Mouse (Mus musculus) intestine, embryonic 15.5 days (tissue): ENCODE data around the gene Slco1a4. TPM values are rescaled to one million over a fixed set of nuclear protein-coding genes. Genes with fewer than 3 reads are reported as not detected.

Source experiments
- ATAC-seq: fragments of 200-750 bp; cut with Nextera tagmentation; 2 replicates; pipeline ENCODE4 v1.8.0; 2017; ENCODE audit warnings: moderate TSS enrichment, moderate library complexity
- H3K27ac ChIP-seq: fragments of 300-500 bp; sonication (generic); 2 replicates; pipeline ENCODE4 v1.5.1; 2015; ENCODE audit warnings: mild to moderate bottlenecking, inconsistent platforms
- H3K27me3 ChIP-seq: fragments of 300-500 bp; sonication (generic); replicated peaks from 2 replicates; pipeline ENCODE4 v1.6.1; 2015; ENCODE audit warnings: inconsistent platforms
- H3K36me3 ChIP-seq: fragments of 300-500 bp; sonication (generic); 2 replicates; pipeline ENCODE4 v1.6.1; 2015; ENCODE audit warnings: inconsistent platforms
- H3K4me1 ChIP-seq: fragments of 300-500 bp; sonication (generic); replicated peaks from 2 replicates; pipeline ENCODE4 v1.6.1; 2015; ENCODE audit warnings: inconsistent platforms
- H3K4me2 ChIP-seq: fragments of 300-500 bp; sonication (generic); replicated peaks from 2 replicates; pipeline ENCODE4 v1.6.1; 2015; ENCODE audit warnings: mild to moderate bottlenecking, inconsistent platforms
- H3K4me3 ChIP-seq: fragments of 300-500 bp; sonication (generic); replicated peaks from 2 replicates; pipeline ENCODE4 v1.5.1; 2015; ENCODE audit warnings: inconsistent platforms
- H3K9ac ChIP-seq: fragments of 300-500 bp; sonication (generic); 2 replicates; pipeline ENCODE4 v1.6.1; 2015; ENCODE audit warnings: inconsistent platforms
- H3K9me3 ChIP-seq: fragments of 300-500 bp; sonication (generic); 2 replicates; pipeline ENCODE4 v1.6.1; 2016; ENCODE audit warnings: inconsistent platforms
- WGBS: fragments of 180-500 bp; shearing (Covaris S2); methylation state at CpG from one replicate; pipeline ENCODE4 v1.1.7; 2015; 5-methylcytosine and 5-hydroxymethylcytosine counted together
- polyA plus RNA-seq: library from polyadenylated mRNA; unstranded; fragments of >200 nt; fragmentation: Nextera tagmentation; extraction: Ambion mirVana; gene quantifications from 2 replicates; pipeline ENCODE4 v1.2.1, GENCODE M21; 2015

Gene Slco1a4
- polyA plus RNA-seq, 1 experiment from 2014 or later, result not detected

- Histone ChIP-seq H3K4me1 (no peaks in the 10 kb centered on the region), H3K4me2 (no peak overlapping the region), H3K36me3 (no peaks in the 10 kb centered on the region), H3K27ac (no peak overlapping the region), H3K27me3 (no peaks in the 10 kb centered on the region), H3K9me3 (no peaks in the 10 kb centered on the region), H3K4me3 (no peak overlapping the region), H3K9ac (no peak overlapping the region)
- no peak for ATAC-seq
- WGBS, result 85% methylated on average over 2 of the region's 2 CpGs
Measured at GRCm38 (mm10) chr6:141774476-141774875, 81.5 kb downstream of the Slco1a4 start.

- Histone ChIP-seq H3K9ac (no peak within 1 kb of the TSS), H3K4me3 (no peak within 1 kb of the TSS), H3K27ac (no peak within 1 kb of the TSS), H3K36me3 (no peaks in the 10 kb centered on the region), H3K4me1 (no peaks in the 10 kb centered on the region), H3K4me2 (no peak within 1 kb of the TSS), H3K9me3 (no peaks in the 10 kb centered on the region), H3K27me3 (no peaks in the 10 kb centered on the region)
- ATAC-seq, result no peak
- WGBS, result 78% methylated on average over 3 of the region's 3 CpGs
Measured at GRCm38 (mm10) chr6:141773710-141774109, 82.3 kb downstream of the Slco1a4 start, which contains the start of gene Gm5724. Gene Gm5724, minus strand, starts transcription at chr6:141773810.

Other genes with a start within 250 kb of the Slco1a4 start
- 0.05 TPM in 1 of 2 replicates, not detected in the other for gene Slco1b2, start 226.7 kb downstream of the Slco1a4 start, polyA plus RNA-seq
- gene Gm5724, start 82.4 kb downstream of the Slco1a4 start, polyA plus RNA-seq, result not detected in 2 replicates
- gene Slco1a1, start 90.8 kb upstream of the Slco1a4 start, polyA plus RNA-seq, result not detected in 2 replicates
- not detected in 2 replicates for gene Gm6614, start 155.2 kb upstream of the Slco1a4 start, polyA plus RNA-seq